Mouse (Mus musculus): ENCODE results near the gene Fktn. TPM values are rescaled to one million over a fixed set of nuclear protein-coding genes. Genes with fewer than 3 reads are reported as not detected.

Fktn gene
- polyA plus RNA-seq, 1 experiment = 13.5 TPM

DNA sequence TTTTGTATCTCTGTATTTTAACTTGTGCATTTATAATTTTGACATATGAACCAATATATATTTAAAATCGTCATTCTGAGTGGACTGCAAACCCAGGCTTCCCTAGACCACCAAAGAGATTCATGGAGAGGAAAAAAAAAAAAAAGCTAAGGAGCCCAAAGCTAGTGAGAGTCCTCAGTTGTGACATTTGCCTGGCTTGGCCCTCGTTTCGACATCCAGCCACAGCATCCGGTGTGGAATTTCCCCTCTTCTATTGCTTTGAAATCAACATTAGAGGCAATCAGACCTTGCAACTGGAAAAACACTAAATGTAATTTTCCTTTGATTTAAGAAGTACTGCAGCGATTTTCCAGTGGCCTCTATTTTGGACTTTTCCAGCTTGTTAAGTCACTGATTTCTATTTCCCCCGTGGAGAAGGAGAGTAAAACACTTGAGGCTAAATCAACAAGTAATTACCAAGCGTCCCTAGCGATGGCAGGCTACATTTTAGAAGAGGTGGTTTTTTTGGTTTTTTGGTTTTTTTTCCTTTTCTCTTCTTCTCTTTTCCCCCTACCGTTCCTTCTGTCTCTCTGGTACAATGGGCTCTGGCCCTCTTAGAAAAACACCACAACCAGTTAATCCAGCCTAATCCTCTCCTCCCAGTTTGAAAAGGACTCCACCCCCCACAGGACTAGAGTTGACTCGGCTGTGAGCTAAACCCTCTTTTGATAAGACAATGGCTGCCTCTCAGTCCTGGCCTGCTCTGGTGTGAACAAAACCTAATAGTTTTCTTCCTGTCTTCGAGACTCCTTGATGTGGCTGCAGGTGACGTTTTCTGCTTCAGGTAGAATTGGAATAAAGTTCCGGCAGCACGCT lies 68.6 kb downstream of the Fktn start:
- TF ChIP-seq CTCF (IDR thresholded peaks at IDR 0.05; ENCODE audit: low read depth, low read length) (no peak), POLR2A (IDR thresholded peaks at IDR 0.05; ENCODE audit: insufficient read depth, low read length) (no peak), EP300 (IDR thresholded peaks at IDR 0.05; ENCODE audit: insufficient read depth, low read depth, low read length) (0 out of 2 replicates have a peak, but pooled peaks have one; percentile 16)
- no peaks in the 10 kb centered on the region for H3K9me3 ChIP-seq (replicated peaks; ENCODE audit: control insufficient read depth, insufficient read depth, low read length, poor library complexity, severe bottlenecking)
- H3K4me1 ChIP-seq (ENCODE audit: control insufficient read depth, insufficient read depth, low read length) = no peaks in the 10 kb centered on the region
- no peak overlapping the region for H3K4me3 ChIP-seq (ENCODE audit: low read depth, low read length)
- H3K27me3 ChIP-seq (ENCODE audit: control insufficient read depth, insufficient read depth, low read length, poor library complexity, severe bottlenecking) = no peaks in the 10 kb centered on the region
- H3K36me3 ChIP-seq (ENCODE audit: control insufficient read depth, insufficient read depth, low read length, poor library complexity, severe bottlenecking) = no peaks in the 10 kb centered on the region
- no peak overlapping the region for H3K27ac ChIP-seq (ENCODE audit: insufficient read depth, low read length)
- H3K9ac ChIP-seq (ENCODE audit: low read depth, poor library complexity, severe bottlenecking) = no peak overlapping the region

DNA sequence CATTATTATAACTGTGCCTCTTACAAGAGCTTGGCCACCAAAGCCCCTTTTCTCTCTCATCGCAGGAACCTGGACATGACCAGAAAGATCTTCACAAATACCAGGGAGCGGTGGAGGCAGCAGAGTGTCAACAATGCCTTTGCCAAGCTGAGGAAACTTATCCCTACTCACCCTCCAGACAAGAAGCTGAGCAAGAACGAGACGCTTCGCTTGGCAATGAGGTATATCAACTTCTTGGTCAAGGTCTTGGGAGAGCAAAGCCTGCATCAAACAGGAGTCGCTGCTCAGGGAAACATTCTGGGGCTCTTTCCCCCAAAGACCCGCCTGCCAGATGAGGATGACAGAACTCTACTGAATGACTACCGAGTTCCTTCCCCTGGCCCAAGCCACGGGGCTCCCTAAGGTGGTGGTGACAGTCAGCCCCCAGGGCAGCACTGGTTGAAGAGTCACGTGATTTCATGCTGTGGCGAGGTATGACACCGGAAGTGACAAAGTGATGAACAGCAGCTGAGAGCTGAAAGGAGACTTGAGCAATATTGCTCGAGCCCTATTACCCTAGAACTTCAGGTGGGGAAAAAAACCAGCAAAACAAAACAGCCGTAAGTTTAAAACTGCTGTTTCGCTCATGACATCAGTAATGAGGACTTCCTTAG lies 72.1 kb downstream of the Fktn start:
- Histone ChIP-seq H3K27ac (ENCODE audit: insufficient read depth, low read length) (no peak overlapping the region), H3K4me1 (ENCODE audit: control insufficient read depth, insufficient read depth, low read length) (no peaks in the 10 kb centered on the region), H3K36me3 (ENCODE audit: control insufficient read depth, insufficient read depth, low read length, poor library complexity, severe bottlenecking) (no peaks in the 10 kb centered on the region), H3K4me3 (ENCODE audit: low read depth, low read length) (no peak overlapping the region), H3K9ac (ENCODE audit: low read depth, poor library complexity, severe bottlenecking) (no peak overlapping the region), H3K27me3 (ENCODE audit: control insufficient read depth, insufficient read depth, low read length, poor library complexity, severe bottlenecking) (no peaks in the 10 kb centered on the region), H3K9me3 (replicated peaks; ENCODE audit: control insufficient read depth, insufficient read depth, low read length, poor library complexity, severe bottlenecking) (no peaks in the 10 kb centered on the region)
- TF ChIP-seq EP300 (IDR thresholded peaks at IDR 0.05; ENCODE audit: insufficient read depth, low read depth, low read length) (no peak), CTCF (IDR thresholded peaks at IDR 0.05; ENCODE audit: low read depth, low read length) (no peak), POLR2A (IDR thresholded peaks at IDR 0.05; ENCODE audit: insufficient read depth, low read length) (no peak)

DNA sequence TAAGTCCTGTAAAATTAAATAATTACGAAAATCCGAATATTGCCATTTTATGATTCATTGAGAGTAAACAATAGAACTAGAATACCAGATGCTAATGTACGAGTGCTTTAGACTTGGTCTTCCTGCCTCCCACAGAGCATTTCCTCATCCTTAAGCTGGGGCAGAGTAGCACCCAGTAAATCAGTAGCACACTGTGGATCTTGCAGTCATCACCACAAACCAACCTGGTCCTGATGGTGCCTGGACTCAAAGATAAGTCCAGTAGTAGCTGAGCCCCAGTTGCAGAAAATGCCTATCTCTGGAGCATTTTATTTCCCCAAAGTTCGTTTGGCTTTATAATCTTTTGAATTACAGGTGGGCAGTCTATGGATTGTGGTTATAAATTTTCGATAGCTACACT lies 73.1 kb downstream of the Fktn start:
- no peak overlapping the region for H3K9ac ChIP-seq (ENCODE audit: low read depth, poor library complexity, severe bottlenecking)
- no peaks in the 10 kb centered on the region for H3K9me3 ChIP-seq (replicated peaks; ENCODE audit: control insufficient read depth, insufficient read depth, low read length, poor library complexity, severe bottlenecking)
- H3K27me3 ChIP-seq (ENCODE audit: control insufficient read depth, insufficient read depth, low read length, poor library complexity, severe bottlenecking) = no peaks in the 10 kb centered on the region
- H3K4me3 ChIP-seq (ENCODE audit: low read depth, low read length) = no peak overlapping the region
- TF ChIP-seq EP300 (IDR thresholded peaks at IDR 0.05; ENCODE audit: insufficient read depth, low read depth, low read length) (no peak), CTCF (IDR thresholded peaks at IDR 0.05; ENCODE audit: low read depth, low read length) (no peak), POLR2A (IDR thresholded peaks at IDR 0.05; ENCODE audit: insufficient read depth, low read length) (no peak)
- no peaks in the 10 kb centered on the region for H3K4me1 ChIP-seq (ENCODE audit: control insufficient read depth, insufficient read depth, low read length)
- no peaks in the 10 kb centered on the region for H3K36me3 ChIP-seq (ENCODE audit: control insufficient read depth, insufficient read depth, low read length, poor library complexity, severe bottlenecking)
- H3K27ac ChIP-seq (ENCODE audit: insufficient read depth, low read length) = no peak overlapping the region

DNA sequence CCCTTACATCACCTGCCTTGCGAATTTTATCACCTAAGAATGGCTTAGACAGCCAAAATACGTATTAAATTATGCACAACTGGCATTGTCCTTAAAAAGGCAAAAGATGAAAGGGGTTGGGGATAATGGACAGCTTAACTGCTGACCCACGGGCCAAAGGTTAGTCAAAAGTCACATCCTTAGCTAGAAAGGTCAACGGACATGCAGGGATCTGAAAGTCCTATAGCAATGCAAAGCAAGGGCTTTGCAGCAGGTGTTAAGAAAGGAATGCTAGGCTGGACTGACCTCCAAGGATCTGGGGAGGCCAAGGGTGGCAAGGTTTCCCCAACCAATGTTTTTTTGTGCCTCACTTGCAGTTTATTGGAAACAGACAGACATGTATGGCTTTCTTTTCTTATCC lies 75.5 kb downstream of the Fktn start:
- TF ChIP-seq POLR2A (IDR thresholded peaks at IDR 0.05; ENCODE audit: insufficient read depth, low read length) (no peak), CTCF (IDR thresholded peaks at IDR 0.05; ENCODE audit: low read depth, low read length) (no peak), EP300 (IDR thresholded peaks at IDR 0.05; ENCODE audit: insufficient read depth, low read depth, low read length) (peak; percentile 98)
- no peaks in the 10 kb centered on the region for H3K36me3 ChIP-seq (ENCODE audit: control insufficient read depth, insufficient read depth, low read length, poor library complexity, severe bottlenecking)
- no peaks in the 10 kb centered on the region for H3K27me3 ChIP-seq (ENCODE audit: control insufficient read depth, insufficient read depth, low read length, poor library complexity, severe bottlenecking)
- no peak overlapping the region for H3K9ac ChIP-seq (ENCODE audit: low read depth, poor library complexity, severe bottlenecking)
- no peaks in the 10 kb centered on the region for H3K4me1 ChIP-seq (ENCODE audit: control insufficient read depth, insufficient read depth, low read length)
- H3K27ac ChIP-seq (ENCODE audit: insufficient read depth, low read length) = no peak overlapping the region
- no peaks in the 10 kb centered on the region for H3K9me3 ChIP-seq (replicated peaks; ENCODE audit: control insufficient read depth, insufficient read depth, low read length, poor library complexity, severe bottlenecking)
- no peak overlapping the region for H3K4me3 ChIP-seq (ENCODE audit: low read depth, low read length)

DNA sequence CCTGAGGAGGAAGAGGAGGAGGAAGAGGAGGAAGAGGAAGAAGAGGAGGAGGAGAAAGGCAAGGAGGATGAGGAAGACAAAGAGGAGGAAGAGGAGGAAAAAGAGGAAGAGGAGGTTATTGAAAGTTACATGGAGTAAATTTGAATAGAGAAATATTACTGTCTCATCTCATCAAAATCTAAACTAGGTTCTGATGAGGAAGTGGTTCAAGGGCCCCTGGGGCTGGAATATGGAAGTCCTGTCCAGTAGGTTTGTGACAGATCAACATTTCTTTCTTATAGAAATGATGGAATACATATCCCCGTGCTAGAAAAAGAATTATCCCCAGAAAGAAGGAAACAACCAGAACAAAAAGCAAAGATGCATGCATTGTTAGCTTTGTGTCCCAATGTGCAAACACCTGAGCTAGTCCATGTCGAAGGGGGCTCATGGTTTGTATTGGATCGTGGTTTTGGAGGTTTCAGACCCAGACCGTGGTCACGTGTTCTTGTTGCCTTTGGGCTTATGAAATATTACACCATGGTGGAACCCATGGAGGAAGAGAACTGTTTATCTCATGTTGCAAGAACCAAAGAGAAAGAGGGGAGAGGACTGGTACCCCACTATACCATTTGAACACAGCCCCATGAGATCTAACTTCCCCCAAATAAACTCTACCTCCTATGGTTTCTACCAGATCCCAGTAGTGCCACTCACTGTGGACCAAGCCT lies 80.6 kb downstream of the Fktn start:
- no peak overlapping the region for H3K9ac ChIP-seq (ENCODE audit: low read depth, poor library complexity, severe bottlenecking)
- TF ChIP-seq EP300 (IDR thresholded peaks at IDR 0.05; ENCODE audit: insufficient read depth, low read depth, low read length) = no peak
- TF ChIP-seq CTCF (IDR thresholded peaks at IDR 0.05; ENCODE audit: low read depth, low read length) = no peak
- no peak for TF ChIP-seq POLR2A (IDR thresholded peaks at IDR 0.05; ENCODE audit: insufficient read depth, low read length)
- H3K36me3 ChIP-seq (ENCODE audit: control insufficient read depth, insufficient read depth, low read length, poor library complexity, severe bottlenecking) = no peaks in the 10 kb centered on the region
- H3K9me3 ChIP-seq (replicated peaks; ENCODE audit: control insufficient read depth, insufficient read depth, low read length, poor library complexity, severe bottlenecking) = no peaks in the 10 kb centered on the region
- H3K4me3 ChIP-seq (ENCODE audit: low read depth, low read length) = no peak overlapping the region
- no peak overlapping the region for H3K27ac ChIP-seq (ENCODE audit: insufficient read depth, low read length)
- no peaks in the 10 kb centered on the region; the same call in 1 of the 2 replicates for H3K27me3 ChIP-seq (ENCODE audit: control insufficient read depth, insufficient read depth, low read length, poor library complexity, severe bottlenecking)
- H3K4me1 ChIP-seq (ENCODE audit: control insufficient read depth, insufficient read depth, low read length) = no peaks in the 10 kb centered on the region

All from ES-Bruce4 (cell line).